Mouse (Mus musculus): ENCODE data around the gene Zbtb20. TPM values are rescaled to one million over a fixed set of nuclear protein-coding genes. Genes with fewer than 3 reads are reported as not detected.

Zbtb20 gene
- polyA plus RNA-seq, 1 experiment, result 4.0 TPM

- Histone ChIP-seq H3K4me3 (ENCODE audit: insufficient read depth, poor library complexity, severe bottlenecking) (no peak overlapping the region), H3ac (ENCODE audit: control insufficient read depth, insufficient read length, low read depth) (no peak overlapping the region), H3K79me3 (ENCODE audit: low read depth) (peaks cover 3% of the 10 kb centered on the region), H3K27me3 (ENCODE audit: control insufficient read depth, insufficient read depth, insufficient read length) (no peaks in the 10 kb centered on the region), H3K36me3 (ENCODE audit: control insufficient read depth, insufficient read depth) (peaks cover 12% of the 10 kb centered on the region), H3K79me2 (ENCODE audit: control insufficient read depth, insufficient read depth) (peaks cover 36% of the 10 kb centered on the region)
- no peak for TF ChIP-seq FOSL1 (IDR thresholded peaks at IDR 0.05; ENCODE audit: insufficient read depth, low read length, poor library complexity, severe bottlenecking)
- TF ChIP-seq CTCF (IDR thresholded peaks at IDR 0.05; ENCODE audit: control insufficient read depth, insufficient read depth, insufficient read length), result no peak
- TF ChIP-seq CEBPB (IDR thresholded peaks at IDR 0.05; ENCODE audit: low read depth), result no peak
- no peak for TF ChIP-seq MYOG (IDR thresholded peaks at IDR 0.05; ENCODE audit: control insufficient read depth, extremely low read depth, insufficient read length)
Measured at GRCm38 (mm10) chr16:43384953-43385619, 509.4 kb downstream of the Zbtb20 start.

- Histone ChIP-seq H3K79me2 (ENCODE audit: control insufficient read depth, insufficient read depth) (peaks cover 32% of the 10 kb centered on the region), H3K36me3 (ENCODE audit: control insufficient read depth, insufficient read depth) (peaks cover 12% of the 10 kb centered on the region), H3K79me3 (ENCODE audit: low read depth) (peaks cover 3% of the 10 kb centered on the region), H3K4me3 (ENCODE audit: insufficient read depth, poor library complexity, severe bottlenecking) (no peak overlapping the region), H3ac (ENCODE audit: control insufficient read depth, insufficient read length, low read depth) (no peak overlapping the region), H3K27me3 (ENCODE audit: control insufficient read depth, insufficient read depth, insufficient read length) (no peaks in the 10 kb centered on the region)
- TF ChIP-seq MYOG (IDR thresholded peaks at IDR 0.05; ENCODE audit: control insufficient read depth, extremely low read depth, insufficient read length) (no peak), MAX (IDR thresholded peaks at IDR 0.05) (no peak), USF1 (IDR thresholded peaks at IDR 0.05; ENCODE audit: low read depth) (no peak), FOSL1 (IDR thresholded peaks at IDR 0.05; ENCODE audit: insufficient read depth, low read length, poor library complexity, severe bottlenecking) (no peak), CTCF (IDR thresholded peaks at IDR 0.05; ENCODE audit: control insufficient read depth, insufficient read depth, insufficient read length) (no peak), MYOD1 (IDR thresholded peaks at IDR 0.05; ENCODE audit: control insufficient read depth, insufficient read length, low read depth) (no peak), CEBPB (IDR thresholded peaks at IDR 0.05; ENCODE audit: low read depth) (no peak)
Measured at GRCm38 (mm10) chr16:43385620-43386210, 510.0 kb downstream of the Zbtb20 start.

- Histone ChIP-seq H3K79me3 (ENCODE audit: low read depth) (peaks cover 3% of the 10 kb centered on the region), H3ac (ENCODE audit: control insufficient read depth, insufficient read length, low read depth) (no peak overlapping the region), H3K4me3 (ENCODE audit: insufficient read depth, poor library complexity, severe bottlenecking) (no peak overlapping the region), H3K27me3 (ENCODE audit: control insufficient read depth, insufficient read depth, insufficient read length) (no peaks in the 10 kb centered on the region), H3K36me3 (ENCODE audit: control insufficient read depth, insufficient read depth) (peaks cover 12% of the 10 kb centered on the region), H3K79me2 (ENCODE audit: control insufficient read depth, insufficient read depth) (peaks cover 33% of the 10 kb centered on the region)
- TF ChIP-seq CEBPB (IDR thresholded peaks at IDR 0.05; ENCODE audit: low read depth) (no peak), FOSL1 (IDR thresholded peaks at IDR 0.05; ENCODE audit: insufficient read depth, low read length, poor library complexity, severe bottlenecking) (no peak), MYOD1 (IDR thresholded peaks at IDR 0.05; ENCODE audit: control insufficient read depth, insufficient read length, low read depth) (no peak), CTCF (IDR thresholded peaks at IDR 0.05; ENCODE audit: control insufficient read depth, insufficient read depth, insufficient read length) (no peak), MAX (IDR thresholded peaks at IDR 0.05) (no peak), USF1 (IDR thresholded peaks at IDR 0.05; ENCODE audit: low read depth) (no peak), MYOG (IDR thresholded peaks at IDR 0.05; ENCODE audit: control insufficient read depth, extremely low read depth, insufficient read length) (no peak)
Measured at GRCm38 (mm10) chr16:43386426-43386825, 510.7 kb downstream of the Zbtb20 start.

- peaks cover 4% of the 10 kb centered on the region for H3K36me3 ChIP-seq (ENCODE audit: control insufficient read depth, insufficient read depth)
- TF ChIP-seq FOSL1 (IDR thresholded peaks at IDR 0.05; ENCODE audit: insufficient read depth, low read length, poor library complexity, severe bottlenecking) (no peak), CEBPB (IDR thresholded peaks at IDR 0.05; ENCODE audit: low read depth) (no peak), MYOG (IDR thresholded peaks at IDR 0.05; ENCODE audit: control insufficient read depth, extremely low read depth, insufficient read length) (no peak), CTCF (IDR thresholded peaks at IDR 0.05; ENCODE audit: control insufficient read depth, insufficient read depth, insufficient read length) (no peak), MYOD1 (IDR thresholded peaks at IDR 0.05; ENCODE audit: control insufficient read depth, insufficient read length, low read depth) (no peak), MAX (IDR thresholded peaks at IDR 0.05) (no peak), USF1 (IDR thresholded peaks at IDR 0.05; ENCODE audit: low read depth) (no peak)
- H3K79me2 ChIP-seq (ENCODE audit: control insufficient read depth, insufficient read depth), result peaks cover 32% of the 10 kb centered on the region
- no peak overlapping the region for H3ac ChIP-seq (ENCODE audit: control insufficient read depth, insufficient read length, low read depth)
- peaks cover 9% of the 10 kb centered on the region for H3K79me3 ChIP-seq (ENCODE audit: low read depth)
- no peak overlapping the region for H3K4me3 ChIP-seq (ENCODE audit: insufficient read depth, poor library complexity, severe bottlenecking)
- H3K27me3 ChIP-seq (ENCODE audit: control insufficient read depth, insufficient read depth, insufficient read length), result no peaks in the 10 kb centered on the region
Measured at GRCm38 (mm10) chr16:43388389-43388788, 512.7 kb downstream of the Zbtb20 start.

- no peak overlapping the region for H3K4me3 ChIP-seq (ENCODE audit: insufficient read depth, poor library complexity, severe bottlenecking)
- peaks cover 16% of the 10 kb centered on the region for H3K79me3 ChIP-seq (ENCODE audit: low read depth)
- H3K79me2 ChIP-seq (ENCODE audit: control insufficient read depth, insufficient read depth), result peaks cover 38% of the 10 kb centered on the region
- H3K27me3 ChIP-seq (ENCODE audit: control insufficient read depth, insufficient read depth, insufficient read length), result no peaks in the 10 kb centered on the region
- H3K36me3 ChIP-seq (ENCODE audit: control insufficient read depth, insufficient read depth), result peaks cover 14% of the 10 kb centered on the region
- TF ChIP-seq FOSL1 (IDR thresholded peaks at IDR 0.05; ENCODE audit: insufficient read depth, low read length, poor library complexity, severe bottlenecking) (no peak), CTCF (IDR thresholded peaks at IDR 0.05; ENCODE audit: control insufficient read depth, insufficient read depth, insufficient read length) (no peak), MYOD1 (IDR thresholded peaks at IDR 0.05; ENCODE audit: control insufficient read depth, insufficient read length, low read depth) (no peak), USF1 (IDR thresholded peaks at IDR 0.05; ENCODE audit: low read depth) (no peak), MYOG (IDR thresholded peaks at IDR 0.05; ENCODE audit: control insufficient read depth, extremely low read depth, insufficient read length) (no peak), CEBPB (IDR thresholded peaks at IDR 0.05; ENCODE audit: low read depth) (no peak), MAX (IDR thresholded peaks at IDR 0.05) (no peak)
- H3ac ChIP-seq (ENCODE audit: control insufficient read depth, insufficient read length, low read depth), result no peak overlapping the region
Measured at GRCm38 (mm10) chr16:43390387-43390786, 514.7 kb downstream of the Zbtb20 start.

Measured in C2C12 (cell line).